Comparison of ENCODE assay signal across 15 mouse cellular contexts in the genomic region with DNA sequence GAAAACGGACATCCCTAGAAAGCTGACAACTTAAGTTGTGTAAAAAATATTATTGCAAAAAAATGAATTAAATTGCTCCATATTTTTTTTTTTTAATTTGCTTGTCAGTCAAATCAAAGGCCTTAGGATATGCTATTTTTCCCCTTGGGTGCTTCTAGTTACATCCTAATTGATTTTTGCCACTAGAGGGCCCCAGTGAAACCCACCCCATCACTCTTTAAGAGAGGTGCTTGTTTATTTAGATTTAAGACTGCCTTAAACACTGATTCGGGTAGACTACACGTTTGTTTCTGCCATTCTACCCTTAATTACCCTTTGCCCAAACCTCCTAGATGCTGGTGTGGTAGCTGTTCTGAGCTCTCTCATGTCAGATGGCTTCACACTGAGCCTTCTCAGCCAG.
DNase-seq lines count a peak whose midpoint lies in the region; ATAC-seq lines count a peak whose summit lies in the region.
"Had no signal": no experiment of that assay in that cellular context is flagged by ENCODE, and none has a peak within 500 bp of the region (broad histone marks: within the 10 kb centered on the region; RNA-seq: fewer than 3 reads in every experiment).

No protein-coding gene starts in this region.

- H3K27ac ChIP-seq in embryonic facial prominence, embryonic 11.5 days (replicated peaks; ENCODE audit: low read depth, low read length) = no peak overlapping the region
- H3K27ac ChIP-seq in embryonic facial prominence, embryonic 10.5 days (replicated peaks) = no peak overlapping the region
- H3K27ac ChIP-seq: hindbrain, embryonic 10.5 days; limb, embryonic 13.5 days; neural tube, embryonic 13.5 days had no signal

- H3K4me1 ChIP-seq in embryonic facial prominence, embryonic 11.5 days (ENCODE audit: control insufficient read depth, insufficient read depth, low read length) = no peaks in the 10 kb centered on the region
- no peaks in the 10 kb centered on the region for H3K4me1 ChIP-seq in embryonic facial prominence, embryonic 10.5 days
- H3K4me1 ChIP-seq: hindbrain, embryonic 10.5 days; limb, embryonic 13.5 days; neural tube, embryonic 13.5 days had no signal

- peak; percentile 36 for DNase-seq in embryonic facial prominence, embryonic 11.5 days (ENCODE audit: low spot score)
- no peak for DNase-seq in embryonic facial prominence, embryonic 10.5 days (ENCODE audit: low spot score)
- DNase-seq in kidney, postnatal 10 days = peak; percentile 18
- DNase-seq in kidney, adult 11 months = no peak
- peak; percentile 57 for DNase-seq in A20 (ENCODE audit: low read depth, low spot score)
- peak; percentile 8 for DNase-seq in adipocyte (ENCODE audit: low spot score)
- no peak for DNase-seq in urinary bladder, postnatal 14 days (ENCODE audit: low spot score)
- DNase-seq in frontal cortex, postnatal 14 days (ENCODE audit: low spot score in 2 of 2) = no peak
- DNase-seq: adrenal gland, adult 8-10 months; cerebellum, adult 9-11 months; layer of hippocampus, adult 9-11 months; right cerebral cortex, postnatal 25 days had no signal

- H3K9ac ChIP-seq in embryonic facial prominence, embryonic 11.5 days (replicated peaks; ENCODE audit: low read length) = no peak overlapping the region
- H3K9ac ChIP-seq: limb, embryonic 13.5 days; neural tube, embryonic 13.5 days had no signal

- H3K36me3 ChIP-seq in embryonic facial prominence, embryonic 11.5 days (replicated peaks; ENCODE audit: control insufficient read depth, insufficient read depth, low read depth, low read length) = no peaks in the 10 kb centered on the region
- H3K36me3 ChIP-seq in embryonic facial prominence, embryonic 10.5 days (replicated peaks) = no peaks in the 10 kb centered on the region
- H3K36me3 ChIP-seq: hindbrain, embryonic 10.5 days; neural tube, embryonic 13.5 days had no signal

- H3K4me3 ChIP-seq in embryonic facial prominence, embryonic 11.5 days (ENCODE audit: low read depth, low read length) = no peak overlapping the region
- no peak overlapping the region for H3K4me3 ChIP-seq in embryonic facial prominence, embryonic 10.5 days
- H3K4me3 ChIP-seq: hindbrain, embryonic 10.5 days; limb, embryonic 13.5 days; neural tube, embryonic 13.5 days had no signal

- H3K27me3 ChIP-seq in embryonic facial prominence, embryonic 11.5 days (ENCODE audit: control insufficient read depth, insufficient read depth, low read length) = no peaks in the 10 kb centered on the region
- H3K27me3 ChIP-seq in embryonic facial prominence, embryonic 10.5 days (replicated peaks; ENCODE audit: low read depth, poor library complexity, severe bottlenecking) = no peaks in the 10 kb centered on the region
- H3K27me3 ChIP-seq: limb, embryonic 13.5 days; neural tube, embryonic 13.5 days had no signal

- H3K9me3 ChIP-seq in embryonic facial prominence, embryonic 11.5 days (replicated peaks; ENCODE audit: control insufficient read depth, low read length) = no peaks in the 10 kb centered on the region
- H3K9me3 ChIP-seq in embryonic facial prominence, embryonic 10.5 days = no peaks in the 10 kb centered on the region
- H3K9me3 ChIP-seq: hindbrain, embryonic 10.5 days; limb, embryonic 13.5 days; neural tube, embryonic 13.5 days had no signal

- H3K4me2 ChIP-seq in embryonic facial prominence, embryonic 11.5 days (ENCODE audit: low read depth, low read length) = no peak overlapping the region
- H3K4me2 ChIP-seq: limb, embryonic 13.5 days; neural tube, embryonic 13.5 days had no signal

- no peak for ATAC-seq in embryonic facial prominence, embryonic 11.5 days (replicated peaks; ENCODE audit: insufficient number of reproducible peaks, low FRiP score, low TSS enrichment, low read depth)

- WGBS in embryonic facial prominence, embryonic 11.5 days = 43% methylated on average over 3 of the region's 3 CpGs
- WGBS in embryonic facial prominence, embryonic 10.5 days = 41% methylated on average over 3 of the region's 3 CpGs

Comparison
In these comparisons a context has a peak if more than half of its experiments do, and no peak if none do; other contexts are left out.
1. DNase-seq: peak in embryonic facial prominence, embryonic 11.5 days (single experiment), kidney, postnatal 10 days (single experiment), A20 (single experiment) and adipocyte (single experiment); none in embryonic facial prominence, embryonic 10.5 days (single experiment), kidney, adult 11 months (single experiment), urinary bladder, postnatal 14 days (single experiment) and frontal cortex, postnatal 14 days (0 of 2).